Mouse (Mus musculus) thymus, adult 2 months (tissue): ENCODE measurements around the gene Csmd2. TPM values are rescaled to one million over a fixed set of nuclear protein-coding genes. Genes with fewer than 3 reads are reported as not detected.

Experiments
- DNase-seq: peaks from one replicate; pipeline ENCODE4 v3.0.0; 2021
- H3K27ac ChIP-seq: fragments of 200-500 bp; 2 replicates; pipeline ENCODE4 v1.5.1; 2012; ENCODE audit warnings: low read length, control low read depth; ENCODE audit not compliant: control insufficient read depth, insufficient read depth
- H3K27me3 ChIP-seq: fragments of 200-500 bp; 2 replicates; pipeline ENCODE4 v1.6.1; 2012; ENCODE audit warnings: mild to moderate bottlenecking, low read length, moderate library complexity, mixed read lengths; ENCODE audit not compliant: control insufficient read depth, insufficient read depth
- H3K36me3 ChIP-seq: fragments of 200-500 bp; 2 replicates; pipeline ENCODE4 v1.6.1; 2012; ENCODE audit warnings: mild to moderate bottlenecking, low read length, moderate library complexity; ENCODE audit not compliant: control insufficient read depth, insufficient read depth
- H3K4me1 ChIP-seq: fragments of 200-500 bp; replicated peaks from 2 replicates; pipeline ENCODE4 v1.6.1; 2012; ENCODE audit warnings: low read length; ENCODE audit not compliant: control insufficient read depth, insufficient read depth
- H3K4me3 ChIP-seq: fragments of 200-500 bp; 2 replicates; pipeline ENCODE4 v1.5.1; 2012; ENCODE audit warnings: mild to moderate bottlenecking, low read length, control low read depth, moderate library complexity; ENCODE audit not compliant: control insufficient read depth, insufficient read depth
- CTCF ChIP-seq: fragments of 200-500 bp; IDR thresholded peaks from 2 replicates; pipeline ENCODE4 v1.5.1; 2012; ENCODE audit warnings: mild to moderate bottlenecking, control low read depth, low read length, moderate library complexity, borderline replicate concordance; ENCODE audit not compliant: control insufficient read depth, poor library complexity, insufficient read depth; ENCODE audit errors: extremely low read depth
- POLR2A ChIP-seq: fragments of 200-500 bp; IDR thresholded peaks from 2 replicates; pipeline ENCODE4 v1.6.1; 2012; ENCODE audit warnings: mild to moderate bottlenecking, low read length, control low read depth, moderate library complexity; ENCODE audit not compliant: control insufficient read depth, poor library complexity, insufficient read depth; ENCODE audit errors: extremely low read depth
- WGBS: fragments of 180-500 bp; shearing (Covaris S2); methylation state at CpG from one replicate; pipeline ENCODE4 v1.1.7; 2018; 5-methylcytosine and 5-hydroxymethylcytosine counted together
- polyA plus RNA-seq: library from polyadenylated mRNA; depleted of rRNA; stranded (reverse); fragments of >200 nt; gene quantifications from 2 replicates; pipeline ENCODE4 v1.2.3, GENCODE M21; 2012

Gene Csmd2
- polyA plus RNA-seq, 1 experiment = 0.50 TPM

- Histone ChIP-seq H3K4me1 (no peaks in the 10 kb centered on the region), H3K27me3 (no peaks in the 10 kb centered on the region), H3K27ac (no peak overlapping the region), H3K36me3 (no peaks in the 10 kb centered on the region), H3K4me3 (no peak overlapping the region)
- DNase-seq = no peak
- no peak for TF ChIP-seq CTCF
- no peak for TF ChIP-seq POLR2A
- whole genome bisulfite sequencing = 78% methylated on average over 3 of the region's 3 CpGs
Measured at GRCm38 (mm10) chr4:128143147-128143546, 155.5 kb downstream of the Csmd2 start.

- 91% methylated on average over 4 of the region's 4 CpGs for WGBS
- no peaks in the 10 kb centered on the region for H3K4me1 ChIP-seq
- no peak overlapping the region for H3K27ac ChIP-seq
- no peak for DNase-seq
- H3K36me3 ChIP-seq = no peaks in the 10 kb centered on the region
- no peak overlapping the region for H3K4me3 ChIP-seq
- no peak for TF ChIP-seq POLR2A
- no peak for TF ChIP-seq CTCF
- H3K27me3 ChIP-seq = no peaks in the 10 kb centered on the region
Measured at GRCm38 (mm10) chr4:128149524-128149923, 161.9 kb downstream of the Csmd2 start.

- DNase-seq = no peak
- WGBS = 82% methylated on average over 3 of the region's 3 CpGs
- no peaks in the 10 kb centered on the region for H3K27me3 ChIP-seq
- no peak overlapping the region for H3K4me3 ChIP-seq
- TF ChIP-seq POLR2A (no peak), CTCF (no peak)
- H3K36me3 ChIP-seq = no peaks in the 10 kb centered on the region
- H3K4me1 ChIP-seq = no peaks in the 10 kb centered on the region
- no peak overlapping the region for H3K27ac ChIP-seq
Measured at GRCm38 (mm10) chr4:128152066-128152465, 164.4 kb downstream of the Csmd2 start.

GRCm38 (mm10) chr4:128153144-128153543 lies 165.5 kb downstream of the Csmd2 start:
- Histone ChIP-seq H3K27ac (no peak overlapping the region), H3K4me1 (no peaks in the 10 kb centered on the region), H3K36me3 (no peaks in the 10 kb centered on the region), H3K27me3 (no peaks in the 10 kb centered on the region), H3K4me3 (no peak overlapping the region)
- TF ChIP-seq POLR2A = no peak
- no peak for TF ChIP-seq CTCF
- no peak for DNase-seq
- WGBS = 94% methylated on average over 4 of the region's 4 CpGs

- TF ChIP-seq CTCF (no peak), POLR2A (no peak)
- Histone ChIP-seq H3K4me1 (no peaks in the 10 kb centered on the region), H3K4me3 (no peak overlapping the region), H3K36me3 (no peaks in the 10 kb centered on the region), H3K27me3 (no peaks in the 10 kb centered on the region), H3K27ac (no peak overlapping the region)
- 37% methylated on average over 3 of the region's 3 CpGs for WGBS
- no peak for DNase-seq
Measured at GRCm38 (mm10) chr4:128155226-128155625, 167.6 kb downstream of the Csmd2 start.

GRCm38 (mm10) chr4:128160656-128161055 lies 173.0 kb downstream of the Csmd2 start:
- Histone ChIP-seq H3K36me3 (no peaks in the 10 kb centered on the region), H3K27ac (no peak overlapping the region), H3K27me3 (no peaks in the 10 kb centered on the region), H3K4me3 (no peak overlapping the region), H3K4me1 (no peaks in the 10 kb centered on the region)
- TF ChIP-seq CTCF (no peak), POLR2A (no peak)
- no peak for DNase-seq
- WGBS = 81% methylated on average over 2 of the region's 2 CpGs

- 94% methylated on average over 8 of the region's 8 CpGs for WGBS
- H3K4me1 ChIP-seq = no peaks in the 10 kb centered on the region
- no peaks in the 10 kb centered on the region for H3K36me3 ChIP-seq
- H3K27me3 ChIP-seq = no peaks in the 10 kb centered on the region
- no peak for DNase-seq
- TF ChIP-seq CTCF (no peak), POLR2A (no peak)
- H3K27ac ChIP-seq = no peak overlapping the region
- no peak overlapping the region for H3K4me3 ChIP-seq
Measured at GRCm38 (mm10) chr4:128170181-128170580, 182.5 kb downstream of the Csmd2 start.

- no peak overlapping the region for H3K4me3 ChIP-seq
- DNase-seq = no peak
- no peaks in the 10 kb centered on the region for H3K4me1 ChIP-seq
- H3K27ac ChIP-seq = no peak overlapping the region
- no peaks in the 10 kb centered on the region for H3K36me3 ChIP-seq
- TF ChIP-seq POLR2A = no peak
- TF ChIP-seq CTCF = no peak
- WGBS = 91% methylated on average over 9 of the region's 9 CpGs
- H3K27me3 ChIP-seq = no peaks in the 10 kb centered on the region
Measured at GRCm38 (mm10) chr4:128171233-128171632, 183.6 kb downstream of the Csmd2 start.
